Mouse (Mus musculus) cerebellum, adult 2 months (tissue): ENCODE results near the gene Pik3ap1.

Experiments used
- CTCF ChIP-seq: fragments of 200-500 bp; IDR thresholded peaks from 2 replicates; pipeline ENCODE4 v1.5.1; 2011; ENCODE audit warnings: low read depth, mild to moderate bottlenecking, control low read depth, low read length, moderate library complexity, borderline replicate concordance; ENCODE audit not compliant: insufficient read depth
- POLR2A ChIP-seq: fragments of 200-500 bp; IDR thresholded peaks from 2 replicates; pipeline ENCODE4 v1.6.1; 2011; ENCODE audit warnings: low read length, control low read depth, borderline replicate concordance; ENCODE audit not compliant: insufficient read depth

DNA sequence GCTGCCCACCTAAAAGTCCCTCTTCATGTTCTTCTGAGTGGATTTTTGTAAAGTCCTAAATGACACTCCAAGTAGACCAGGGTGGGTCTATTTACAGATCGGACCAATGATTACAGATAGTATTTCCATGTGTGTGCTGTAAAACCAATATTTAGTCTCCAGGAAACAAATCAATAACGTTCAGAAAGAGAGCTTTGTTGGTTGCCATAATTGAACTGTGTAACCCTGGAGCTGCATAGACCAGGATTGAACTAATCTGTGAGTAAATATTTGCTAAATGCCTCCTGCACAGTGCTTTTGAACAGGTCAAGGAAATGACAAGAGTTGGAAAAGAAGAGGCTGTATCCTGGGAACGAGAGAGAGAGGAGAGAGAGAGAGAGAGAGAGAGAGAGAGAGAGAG, 109.3 kb downstream of the Pik3ap1 start:
- TF ChIP-seq CTCF (no peak), POLR2A (no peak)
